Mouse (Mus musculus): ENCODE data around the gene Pepd. TPM values are rescaled to one million over a fixed set of nuclear protein-coding genes. Genes with fewer than 3 reads are reported as not detected.

The Pepd gene
- polyA plus RNA-seq, 1 experiment, result 39.3 TPM

- peaks cover 2% of the 10 kb centered on the region for H3K4me1 ChIP-seq (ENCODE audit: control insufficient read depth, insufficient read depth, low read length)
- no peak overlapping the region for H3K4me3 ChIP-seq (ENCODE audit: insufficient read depth, low read length)
- TF ChIP-seq POLR2A (IDR thresholded peaks at IDR 0.05; ENCODE audit: extremely low read depth, insufficient read depth, low read length), result no peak
- no peak for TF ChIP-seq CTCF (IDR thresholded peaks at IDR 0.05; ENCODE audit: extremely low read depth, insufficient read depth, low read length)
- H3K27ac ChIP-seq (ENCODE audit: insufficient read depth, low read length), result no peak overlapping the region
Measured at GRCm38 (mm10) chr7:34987258-34987657, 75.1 kb downstream of the Pepd start.

DNA sequence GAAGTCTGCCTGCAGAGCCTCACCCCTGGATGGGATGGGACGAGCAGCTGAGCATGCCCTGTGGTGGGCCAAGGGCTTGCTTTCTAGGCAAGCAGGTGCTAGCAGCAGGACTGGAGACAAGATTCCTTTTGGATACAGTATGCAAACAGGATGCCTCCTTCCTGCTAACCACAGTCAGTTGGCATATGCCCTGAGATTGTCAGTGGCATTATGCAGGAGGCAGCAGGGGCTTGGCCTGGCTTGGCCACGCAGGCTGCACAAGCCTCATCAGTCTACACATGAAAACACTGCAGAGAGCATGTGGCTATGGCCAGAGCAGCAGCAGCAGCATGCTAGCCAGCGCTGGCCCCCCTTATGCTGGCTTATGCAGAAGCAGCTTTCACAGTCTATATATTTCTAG is 76.3 kb downstream of the Pepd start:
- no peak overlapping the region for H3K27ac ChIP-seq (ENCODE audit: insufficient read depth, low read length)
- TF ChIP-seq POLR2A (IDR thresholded peaks at IDR 0.05; ENCODE audit: extremely low read depth, insufficient read depth, low read length), result no peak
- no peak for TF ChIP-seq CTCF (IDR thresholded peaks at IDR 0.05; ENCODE audit: extremely low read depth, insufficient read depth, low read length)
- H3K4me1 ChIP-seq (ENCODE audit: control insufficient read depth, insufficient read depth, low read length), result peaks cover 2% of the 10 kb centered on the region
- no peak overlapping the region for H3K4me3 ChIP-seq (ENCODE audit: insufficient read depth, low read length)

- H3K4me3 ChIP-seq (ENCODE audit: insufficient read depth, low read length), result no peak overlapping the region
- H3K4me1 ChIP-seq (ENCODE audit: control insufficient read depth, insufficient read depth, low read length), result peaks cover 2% of the 10 kb centered on the region
- TF ChIP-seq POLR2A (IDR thresholded peaks at IDR 0.05; ENCODE audit: extremely low read depth, insufficient read depth, low read length), result no peak
- H3K27ac ChIP-seq (ENCODE audit: insufficient read depth, low read length), result no peak overlapping the region
Measured at GRCm38 (mm10) chr7:34991731-34992246, 79.6 kb downstream of the Pepd start.

- no peak for TF ChIP-seq CTCF (IDR thresholded peaks at IDR 0.05; ENCODE audit: extremely low read depth, insufficient read depth, low read length)
- no peak for TF ChIP-seq POLR2A (IDR thresholded peaks at IDR 0.05; ENCODE audit: extremely low read depth, insufficient read depth, low read length)
- H3K27ac ChIP-seq (ENCODE audit: insufficient read depth, low read length), result no peak overlapping the region
Measured at GRCm38 (mm10) chr7:34992766-34993165, 80.6 kb downstream of the Pepd start.

DNA sequence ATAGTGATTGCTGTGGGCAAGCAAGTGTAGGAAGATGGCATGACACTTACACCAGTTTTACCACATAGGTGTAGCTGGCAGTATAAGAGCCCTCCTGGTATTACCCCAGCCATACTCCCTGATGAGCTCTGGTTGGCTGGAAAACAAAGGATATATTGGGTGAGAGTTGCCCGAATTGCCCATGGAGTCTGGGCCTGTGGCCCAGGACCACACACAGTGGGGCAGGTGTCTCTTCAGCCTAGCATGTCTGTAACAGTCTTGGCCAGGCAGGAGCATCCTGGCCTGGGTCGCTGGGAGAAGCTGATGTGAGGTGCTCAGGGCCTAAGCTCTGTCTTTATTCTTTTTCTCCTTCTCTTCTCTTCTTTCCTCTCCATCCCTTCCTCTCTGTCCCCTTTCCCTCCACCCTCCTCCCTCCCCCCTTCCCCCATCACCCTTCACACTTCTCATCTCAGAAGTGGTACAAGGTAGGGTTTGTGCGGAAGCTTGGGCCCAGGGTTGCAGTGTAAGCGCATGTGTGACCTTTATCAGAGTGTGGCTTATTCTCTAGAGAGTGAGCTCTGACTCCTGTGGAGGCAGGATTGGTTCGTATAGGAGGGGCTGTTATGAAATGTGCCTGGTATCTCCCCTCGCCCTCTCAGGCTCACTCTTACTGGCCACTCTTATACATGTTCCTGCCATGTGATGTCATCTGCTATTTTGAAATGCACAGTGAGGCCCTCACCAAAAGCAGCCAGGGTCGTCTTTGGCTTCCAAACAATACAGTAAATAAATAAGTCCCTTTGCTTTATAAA is 83.9 kb downstream of the Pepd start:
- TF ChIP-seq POLR2A (IDR thresholded peaks at IDR 0.05; ENCODE audit: extremely low read depth, insufficient read depth, low read length) (no peak), CTCF (IDR thresholded peaks at IDR 0.05; ENCODE audit: extremely low read depth, insufficient read depth, low read length) (no peak)
- no peak overlapping the region for H3K4me3 ChIP-seq (ENCODE audit: insufficient read depth, low read length)
- no peaks in the 10 kb centered on the region for H3K4me1 ChIP-seq (ENCODE audit: control insufficient read depth, insufficient read depth, low read length)
- no peak overlapping the region for H3K27ac ChIP-seq (ENCODE audit: insufficient read depth, low read length)

More at GRCm38 (mm10) chr7:34992766-34993165, 80.6 kb downstream of the Pepd start:
- Histone ChIP-seq H3K4me3 (ENCODE audit: insufficient read depth, low read length) (no peak overlapping the region), H3K4me1 (ENCODE audit: control insufficient read depth, insufficient read depth, low read length) (peaks cover 2% of the 10 kb centered on the region)

DNA sequence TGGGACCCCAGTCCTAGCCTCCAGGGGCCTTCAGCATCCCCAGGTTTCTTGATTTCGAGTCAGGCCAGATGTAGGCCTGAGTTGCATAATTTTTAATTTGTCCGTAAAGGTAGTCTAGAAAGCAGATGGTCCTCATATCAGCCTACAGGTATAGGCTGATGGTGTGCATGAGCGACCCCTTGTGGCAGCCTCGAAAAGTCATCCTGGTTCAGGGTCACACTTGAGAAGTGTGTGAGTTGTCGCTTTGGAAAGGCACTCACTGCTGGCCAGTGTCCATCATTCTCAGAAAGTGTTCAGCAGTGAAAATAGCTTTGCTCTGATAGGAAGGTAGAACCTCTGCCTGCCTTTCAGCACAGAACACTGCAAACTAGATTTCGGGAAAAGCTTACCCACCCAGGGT is 88.7 kb downstream of the Pepd start:
- no peaks in the 10 kb centered on the region for H3K4me1 ChIP-seq (ENCODE audit: control insufficient read depth, insufficient read depth, low read length)
- no peak overlapping the region for H3K27ac ChIP-seq (ENCODE audit: insufficient read depth, low read length)
- TF ChIP-seq CTCF (IDR thresholded peaks at IDR 0.05; ENCODE audit: extremely low read depth, insufficient read depth, low read length) (peak; percentile 70), POLR2A (IDR thresholded peaks at IDR 0.05; ENCODE audit: extremely low read depth, insufficient read depth, low read length) (no peak)
- no peak overlapping the region for H3K4me3 ChIP-seq (ENCODE audit: insufficient read depth, low read length)

- Histone ChIP-seq H3K4me3 (ENCODE audit: insufficient read depth, low read length) (no peak overlapping the region), H3K4me1 (ENCODE audit: control insufficient read depth, insufficient read depth, low read length) (no peaks in the 10 kb centered on the region), H3K27ac (ENCODE audit: insufficient read depth, low read length) (no peak overlapping the region)
- no peak for TF ChIP-seq CTCF (IDR thresholded peaks at IDR 0.05; ENCODE audit: extremely low read depth, insufficient read depth, low read length)
- TF ChIP-seq POLR2A (IDR thresholded peaks at IDR 0.05; ENCODE audit: extremely low read depth, insufficient read depth, low read length), result no peak
Measured at GRCm38 (mm10) chr7:35003171-35003737, 91.1 kb downstream of the Pepd start.

- TF ChIP-seq CTCF (IDR thresholded peaks at IDR 0.05; ENCODE audit: extremely low read depth, insufficient read depth, low read length) (no peak), POLR2A (IDR thresholded peaks at IDR 0.05; ENCODE audit: extremely low read depth, insufficient read depth, low read length) (no peak)
- H3K4me3 ChIP-seq (ENCODE audit: insufficient read depth, low read length), result no peak overlapping the region
- H3K27ac ChIP-seq (ENCODE audit: insufficient read depth, low read length), result no peak overlapping the region
- no peaks in the 10 kb centered on the region for H3K4me1 ChIP-seq (ENCODE audit: control insufficient read depth, insufficient read depth, low read length)
Measured at GRCm38 (mm10) chr7:35006661-35007060, 94.5 kb downstream of the Pepd start.

- TF ChIP-seq CTCF (IDR thresholded peaks at IDR 0.05; ENCODE audit: extremely low read depth, insufficient read depth, low read length), result no peak
- TF ChIP-seq POLR2A (IDR thresholded peaks at IDR 0.05; ENCODE audit: extremely low read depth, insufficient read depth, low read length), result no peak
- no peak overlapping the region for H3K27ac ChIP-seq (ENCODE audit: insufficient read depth, low read length)
- no peak overlapping the region for H3K4me3 ChIP-seq (ENCODE audit: insufficient read depth, low read length)
- H3K4me1 ChIP-seq (ENCODE audit: control insufficient read depth, insufficient read depth, low read length), result no peaks in the 10 kb centered on the region
Measured at GRCm38 (mm10) chr7:35013228-35013627, 101.0 kb downstream of the Pepd start.

DNA sequence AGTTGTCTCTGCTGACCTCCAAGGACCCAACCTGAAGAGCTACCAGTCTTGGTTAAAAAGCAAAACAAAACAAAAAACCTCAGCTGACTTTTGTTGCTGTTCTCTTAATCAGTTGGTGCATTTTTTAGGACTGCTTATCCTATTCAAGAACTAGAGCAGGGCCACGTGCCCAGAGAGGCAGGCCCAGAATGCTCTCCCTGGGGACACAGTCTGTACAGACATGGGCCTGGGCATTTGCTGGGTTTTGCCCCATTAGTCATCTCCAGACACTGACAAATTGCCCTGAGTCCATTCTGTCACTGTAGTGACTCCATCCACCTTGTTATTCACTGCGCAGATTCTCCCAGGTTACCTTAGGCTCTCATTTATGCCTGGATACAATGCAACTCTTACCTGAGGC is 103.1 kb downstream of the Pepd start:
- Histone ChIP-seq H3K4me1 (ENCODE audit: control insufficient read depth, insufficient read depth, low read length) (no peaks in the 10 kb centered on the region), H3K4me3 (ENCODE audit: insufficient read depth, low read length) (no peak overlapping the region), H3K27ac (ENCODE audit: insufficient read depth, low read length) (no peak overlapping the region)
- TF ChIP-seq POLR2A (IDR thresholded peaks at IDR 0.05; ENCODE audit: extremely low read depth, insufficient read depth, low read length) (no peak), CTCF (IDR thresholded peaks at IDR 0.05; ENCODE audit: extremely low read depth, insufficient read depth, low read length) (no peak)

Measured in cortical plate, adult 2 months (tissue).